12 mouse cellular contexts compared by ENCODE assay signal in the genomic region with DNA sequence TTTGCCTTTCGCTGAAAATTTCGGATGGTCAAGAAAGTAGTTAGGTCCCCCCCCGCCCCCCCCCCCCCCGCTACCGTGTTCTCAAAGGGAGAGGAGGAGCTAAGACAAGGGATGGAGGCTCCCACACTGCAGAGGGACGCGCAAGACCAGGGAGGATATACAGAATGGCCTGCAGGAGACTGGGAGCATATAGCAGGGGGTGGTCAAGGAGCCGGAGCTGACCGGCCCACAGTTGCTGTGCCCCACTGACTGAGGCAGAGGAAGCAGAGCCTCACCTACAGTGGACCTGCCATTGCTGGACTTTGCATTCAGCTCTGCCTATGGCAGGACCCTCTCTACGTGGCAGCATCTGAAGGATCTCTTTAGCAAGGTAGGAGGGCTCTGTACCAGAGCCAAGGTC. TPM values are rescaled to one million over a fixed set of nuclear protein-coding genes. Genes with fewer than 3 reads are reported as not detected.
A peak's percentile ranks its signal among the peaks of the same experiment; 100 is the strongest.
DNase-seq lines count a peak whose midpoint lies in the region; ATAC-seq and TF ChIP-seq lines count a peak whose summit lies in the region.
"Had no signal": no experiment of that assay in that cellular context is flagged by ENCODE, and none has a peak within 500 bp of the region (broad histone marks: within the 10 kb centered on the region; RNA-seq: fewer than 3 reads in every experiment).

No protein-coding gene starts in this region.

- no peak for TF ChIP-seq CTCF in forebrain, postnatal 0 days (IDR thresholded peaks at IDR 0.05; ENCODE audit: low read depth)

- no peak overlapping the region for H3K4me3 ChIP-seq in forebrain, embryonic 10.5 days
- H3K4me3 ChIP-seq in forebrain, postnatal 0 days (ENCODE audit: low read depth, low read length): no peak overlapping the region
- H3K4me3 ChIP-seq in liver, embryonic 16.5 days (ENCODE audit: low read depth, low read length): no peak overlapping the region
- no peak overlapping the region for H3K4me3 ChIP-seq in liver, embryonic 11.5 days (ENCODE audit: low read depth, low read length)
- H3K4me3 ChIP-seq in hindbrain, embryonic 14.5 days (replicated peaks; ENCODE audit: low read length): no peak overlapping the region
- H3K4me3 ChIP-seq in neural tube, embryonic 15.5 days (replicated peaks): no peak overlapping the region
- H3K4me3 ChIP-seq in intestine, embryonic 16.5 days (ENCODE audit: low read length): no peak overlapping the region

- H3K9ac ChIP-seq in forebrain, postnatal 0 days: no peak overlapping the region
- H3K9ac ChIP-seq in liver, embryonic 16.5 days (ENCODE audit: low read depth, low read length): no peak overlapping the region
- no peak overlapping the region for H3K9ac ChIP-seq in liver, embryonic 11.5 days (ENCODE audit: low read depth, low read length)
- no peak overlapping the region for H3K9ac ChIP-seq in hindbrain, embryonic 14.5 days
- H3K9ac ChIP-seq in neural tube, embryonic 15.5 days (replicated peaks): no peak overlapping the region
- H3K9ac ChIP-seq in intestine, embryonic 16.5 days (ENCODE audit: low read depth, low read length): no peak overlapping the region

- no peak overlapping the region for H3K4me2 ChIP-seq in forebrain, postnatal 0 days (ENCODE audit: low read depth)
- H3K4me2 ChIP-seq in liver, embryonic 16.5 days (ENCODE audit: low read depth, low read length): no peak overlapping the region
- no peak overlapping the region for H3K4me2 ChIP-seq in liver, embryonic 11.5 days
- H3K4me2 ChIP-seq in hindbrain, embryonic 14.5 days (replicated peaks): no peak overlapping the region
- H3K4me2 ChIP-seq in neural tube, embryonic 15.5 days: peak overlapping the region; percentile 27
- no peak overlapping the region for H3K4me2 ChIP-seq in intestine, embryonic 16.5 days (ENCODE audit: low read depth, low read length)

- H3K27me3 ChIP-seq in forebrain, embryonic 10.5 days (ENCODE audit: poor library complexity, severe bottlenecking): no peaks in the 10 kb centered on the region
- H3K27me3 ChIP-seq in forebrain, postnatal 0 days (ENCODE audit: insufficient read depth, low read length): no peaks in the 10 kb centered on the region
- H3K27me3 ChIP-seq in liver, embryonic 16.5 days (ENCODE audit: control insufficient read depth, insufficient read depth, low read depth, low read length): no peaks in the 10 kb centered on the region
- no peaks in the 10 kb centered on the region for H3K27me3 ChIP-seq in liver, embryonic 11.5 days (replicated peaks; ENCODE audit: control insufficient read depth, insufficient read depth, low read length)
- no peaks in the 10 kb centered on the region for H3K27me3 ChIP-seq in hindbrain, embryonic 14.5 days (ENCODE audit: control insufficient read depth, insufficient read depth, low read length)
- H3K27me3 ChIP-seq in neural tube, embryonic 15.5 days (replicated peaks): no peaks in the 10 kb centered on the region
- H3K27me3 ChIP-seq in intestine, embryonic 16.5 days (replicated peaks; ENCODE audit: control insufficient read depth, insufficient read depth, low read length): no peaks in the 10 kb centered on the region

- 63% methylated on average over 10 of the region's 10 CpGs for WGBS in forebrain, embryonic 10.5 days
- 57% methylated on average over 10 of the region's 10 CpGs for WGBS in forebrain, postnatal 0 days
- 73% methylated on average over 10 of the region's 10 CpGs for WGBS in liver, embryonic 16.5 days (ENCODE audit: insufficient replicate concordance)
- 72% methylated on average over 10 of the region's 10 CpGs for WGBS in liver, embryonic 11.5 days
- 47% methylated on average over 8 of the region's 10 CpGs for WGBS in hindbrain, embryonic 14.5 days
- 66% methylated on average over 9 of the region's 10 CpGs for WGBS in neural tube, embryonic 15.5 days
- 69% methylated on average over 10 of the region's 10 CpGs for WGBS in intestine, embryonic 16.5 days

- peak overlapping the region; percentile 64 for H3K27ac ChIP-seq in forebrain, embryonic 10.5 days
- H3K27ac ChIP-seq in forebrain, postnatal 0 days (ENCODE audit: low read depth, low read length): no peak overlapping the region
- H3K27ac ChIP-seq in liver, embryonic 16.5 days (ENCODE audit: low read length): peak overlapping the region; percentile 42
- no peak overlapping the region for H3K27ac ChIP-seq in liver, embryonic 11.5 days (ENCODE audit: low read depth, low read length)
- H3K27ac ChIP-seq in hindbrain, embryonic 14.5 days: no peak overlapping the region
- no peak overlapping the region; the same call in 1 of the 2 replicates for H3K27ac ChIP-seq in neural tube, embryonic 15.5 days (replicated peaks)
- H3K27ac ChIP-seq in intestine, embryonic 16.5 days (ENCODE audit: low read length): no peak overlapping the region

- peaks cover 42% of the 10 kb centered on the region for H3K4me1 ChIP-seq in forebrain, embryonic 10.5 days
- peaks cover 5% of the 10 kb centered on the region; the same call in 1 of the 2 replicates for H3K4me1 ChIP-seq in forebrain, postnatal 0 days (ENCODE audit: insufficient read depth)
- H3K4me1 ChIP-seq in liver, embryonic 16.5 days (ENCODE audit: control insufficient read depth, low read depth, low read length): peaks cover 7% of the 10 kb centered on the region
- H3K4me1 ChIP-seq in liver, embryonic 11.5 days (replicated peaks; ENCODE audit: control insufficient read depth, insufficient read depth, low read length): peaks cover 28% of the 10 kb centered on the region
- peaks cover 62% of the 10 kb centered on the region for H3K4me1 ChIP-seq in hindbrain, embryonic 14.5 days (replicated peaks; ENCODE audit: control insufficient read depth, insufficient read depth, low read length)
- peaks cover 83% of the 10 kb centered on the region for H3K4me1 ChIP-seq in neural tube, embryonic 15.5 days
- H3K4me1 ChIP-seq in intestine, embryonic 16.5 days (ENCODE audit: control insufficient read depth, insufficient read depth, low read length): peaks cover 31% of the 10 kb centered on the region

- ATAC-seq in forebrain, postnatal 0 days: no peak
- no peak for ATAC-seq in liver, embryonic 16.5 days (ENCODE audit: low read depth)
- no peak for ATAC-seq in liver, embryonic 11.5 days (replicated peaks; ENCODE audit: low FRiP score)
- peak; percentile 43; the same call in 1 of the 2 replicates for ATAC-seq in hindbrain, embryonic 14.5 days (ENCODE audit: low FRiP score)
- ATAC-seq in neural tube, embryonic 15.5 days (ENCODE audit: low FRiP score): no peak
- no peak for ATAC-seq in intestine, embryonic 16.5 days

- H3K9me3 ChIP-seq in forebrain, embryonic 10.5 days: no peaks in the 10 kb centered on the region
- H3K9me3 ChIP-seq in forebrain, postnatal 0 days (ENCODE audit: low read length): no peaks in the 10 kb centered on the region
- no peaks in the 10 kb centered on the region for H3K9me3 ChIP-seq in liver, embryonic 16.5 days (replicated peaks; ENCODE audit: control insufficient read depth, low read length)
- no peaks in the 10 kb centered on the region for H3K9me3 ChIP-seq in liver, embryonic 11.5 days (ENCODE audit: control insufficient read depth, low read length)
- H3K9me3 ChIP-seq in hindbrain, embryonic 14.5 days (ENCODE audit: control insufficient read depth, low read length): no peaks in the 10 kb centered on the region
- no peaks in the 10 kb centered on the region for H3K9me3 ChIP-seq in neural tube, embryonic 15.5 days (replicated peaks)
- no peaks in the 10 kb centered on the region for H3K9me3 ChIP-seq in intestine, embryonic 16.5 days (ENCODE audit: control insufficient read depth, low read length)

- DNase-seq in forebrain, embryonic 10.5 days (ENCODE audit: extremely low spot score, low spot score): no peak
- DNase-seq in forebrain, postnatal 0 days: no peak
- DNase-seq in liver, embryonic 11.5 days (ENCODE audit: low spot score): no peak
- no peak for DNase-seq in hindbrain, embryonic 14.5 days (ENCODE audit: low spot score)
- no peak for DNase-seq in spleen, postnatal 14 days (ENCODE audit: low spot score in 2 of 2)
- DNase-seq: cerebellum, adult 18-20 months; kidney, adult 2 months; lung, postnatal 36 days; right cerebral cortex, postnatal 4 days had no signal

- peaks cover 5% of the 10 kb centered on the region; the same call in 1 of the 2 replicates for H3K36me3 ChIP-seq in forebrain, embryonic 10.5 days (replicated peaks)
- H3K36me3 ChIP-seq in forebrain, postnatal 0 days (ENCODE audit: insufficient read depth): no peaks in the 10 kb centered on the region
- no peaks in the 10 kb centered on the region for H3K36me3 ChIP-seq in liver, embryonic 16.5 days (ENCODE audit: control insufficient read depth, insufficient read depth)
- no peaks in the 10 kb centered on the region for H3K36me3 ChIP-seq in liver, embryonic 11.5 days (ENCODE audit: control insufficient read depth, insufficient read depth, low read length)
- no peaks in the 10 kb centered on the region for H3K36me3 ChIP-seq in hindbrain, embryonic 14.5 days (replicated peaks; ENCODE audit: control insufficient read depth, insufficient read depth)
- no peaks in the 10 kb centered on the region for H3K36me3 ChIP-seq in neural tube, embryonic 15.5 days
- H3K36me3 ChIP-seq in intestine, embryonic 16.5 days (ENCODE audit: control insufficient read depth, insufficient read depth, low read length): no peaks in the 10 kb centered on the region

RNA-seq across cellular contexts. Expression of gene Fyn, which starts 10.6 kb away (rescaled TPM):
- polyA plus RNA-seq in forebrain, embryonic 10.5 days (2016; fragmentation: Nextera tagmentation; extraction: Ambion mirVana): 20.5 and 21.4 TPM in 2 replicates
- total RNA-seq in forebrain, postnatal 0 days (2014; rRNA removed): 147 and 155 TPM in 2 replicates
- polyA plus RNA-seq in forebrain, postnatal 0 days (2015; fragmentation: Nextera tagmentation; extraction: Ambion mirVana): 75.1 and 85.8 TPM in 2 replicates
- 4.5 and 5.9 TPM in 2 replicates for polyA plus RNA-seq in liver, embryonic 16.5 days (2015; fragmentation: Nextera tagmentation; extraction: Ambion mirVana)
- polyA plus RNA-seq in liver, embryonic 11.5 days (2014; fragmentation: Nextera tagmentation; extraction: Ambion mirVana): 19.3 and 20.4 TPM in 2 replicates
- polyA plus RNA-seq in hindbrain, embryonic 14.5 days (2014; fragmentation: Nextera tagmentation; extraction: Ambion mirVana): 105 and 112 TPM in 2 replicates
- 67.8 and 76.5 TPM in 2 replicates for polyA plus RNA-seq in neural tube, embryonic 15.5 days (2015; fragmentation: Nextera tagmentation; extraction: Ambion mirVana)
- 14.5 and 16.1 TPM in 2 replicates for polyA plus RNA-seq in intestine, embryonic 16.5 days (2015; fragmentation: Nextera tagmentation; extraction: Ambion mirVana)

Comparison
In these comparisons a context has a peak if more than half of its experiments do, and no peak if none do; other contexts are left out.
1. H3K27ac ChIP-seq: peak in forebrain, embryonic 10.5 days (single experiment) and liver, embryonic 16.5 days (single experiment); none in forebrain, postnatal 0 days (single experiment), liver, embryonic 11.5 days (single experiment), hindbrain, embryonic 14.5 days (single experiment), neural tube, embryonic 15.5 days (single experiment) and intestine, embryonic 16.5 days (single experiment).